Mouse (Mus musculus): Measurements from ENCODE around the gene Pdk3. TPM values are rescaled to one million over a fixed set of nuclear protein-coding genes. Genes with fewer than 3 reads are reported as not detected.

Pdk3 gene
- 23.5 and 31.9 TPM in 2 replicates for polyA plus RNA-seq (2015; fragmentation: Nextera tagmentation; extraction: Ambion mirVana)

GRCm38 (mm10) chrX:93831561-93832336 lies at the start of gene Pdk3:
Gene Pdk3, minus strand, starts transcription at chrX:93832201.

Other genes starting within 250 kb of the Pdk3 start
- gene Pola1, start 200.0 kb downstream of the Pdk3 start, polyA plus RNA-seq (2015; fragmentation: Nextera tagmentation; extraction: Ambion mirVana) = 5.0 and 6.8 TPM in 2 replicates
- gene Pcyt1b, start 177.3 kb downstream of the Pdk3 start, polyA plus RNA-seq (2015; fragmentation: Nextera tagmentation; extraction: Ambion mirVana) = 1.6 and 2.5 TPM in 2 replicates
- gene AU015836, start 136.5 kb upstream of the Pdk3 start, polyA plus RNA-seq (2015; fragmentation: Nextera tagmentation; extraction: Ambion mirVana) = not detected in 2 replicates

All from adrenal gland, postnatal 0 days (tissue).